Mouse (Mus musculus) stomach, embryonic 16.5 days (tissue): ENCODE results near the gene Adh7. TPM values are rescaled to one million over a fixed set of nuclear protein-coding genes. Genes with fewer than 3 reads are reported as not detected.

Source experiments
- ATAC-seq: fragments of 200-750 bp; cut with Nextera tagmentation; 2 replicates; pipeline ENCODE4 v1.8.0; 2017; ENCODE audit warnings: moderate number of reproducible peaks, moderate TSS enrichment; ENCODE audit not compliant: insufficient read depth, low FRiP score
- H3K27ac ChIP-seq: fragments of 300-500 bp; sonication (generic); 2 replicates; pipeline ENCODE4 v1.5.1; 2014; ENCODE audit warnings: low read length
- H3K27me3 ChIP-seq: fragments of 300-500 bp; sonication (generic); 2 replicates; pipeline ENCODE4 v1.6.1; 2014; ENCODE audit warnings: low read length, control low read depth, mixed read lengths; ENCODE audit not compliant: control insufficient read depth, insufficient read depth
- H3K36me3 ChIP-seq: fragments of 300-500 bp; sonication (generic); 2 replicates; pipeline ENCODE4 v1.6.1; 2014; ENCODE audit warnings: low read length; ENCODE audit not compliant: control insufficient read depth, insufficient read depth
- H3K4me1 ChIP-seq: fragments of 300-500 bp; sonication (generic); 2 replicates; pipeline ENCODE4 v1.6.1; 2014; ENCODE audit warnings: low read length, control low read depth, mixed read lengths; ENCODE audit not compliant: control insufficient read depth, insufficient read depth
- H3K4me2 ChIP-seq: fragments of 300-500 bp; sonication (generic); 2 replicates; pipeline ENCODE4 v1.6.1; 2014; ENCODE audit warnings: low read depth, low read length, mixed read lengths
- H3K4me3 ChIP-seq: fragments of 300-500 bp; sonication (generic); replicated peaks from 2 replicates; pipeline ENCODE4 v1.5.1; 2014; ENCODE audit warnings: mild to moderate bottlenecking, low read length
- H3K9ac ChIP-seq: fragments of 300-500 bp; sonication (generic); 2 replicates; pipeline ENCODE4 v1.6.1; 2014; ENCODE audit warnings: low read length
- H3K9me3 ChIP-seq: fragments of 300-500 bp; sonication (generic); replicated peaks from 2 replicates; pipeline ENCODE4 v1.6.1; 2016; ENCODE audit warnings: low read length, control low read depth; ENCODE audit not compliant: control insufficient read depth
- WGBS: fragments of 180-500 bp; shearing (Covaris S2); extraction: QIAGEN DNeasy Blood & Tissue Kit; methylation state at CpG from one replicate; pipeline ENCODE4 v1.1.7; 2014; 5-methylcytosine and 5-hydroxymethylcytosine counted together
- polyA plus RNA-seq: library from polyadenylated mRNA; unstranded; fragments of >200 nt; fragmentation: Nextera tagmentation; extraction: Ambion mirVana; gene quantifications from 2 replicates; pipeline ENCODE4 v1.2.1, GENCODE M21; 2015

The Adh7 gene
- polyA plus RNA-seq, 1 experiment from 2014 or later = 0.79 TPM

DNA sequence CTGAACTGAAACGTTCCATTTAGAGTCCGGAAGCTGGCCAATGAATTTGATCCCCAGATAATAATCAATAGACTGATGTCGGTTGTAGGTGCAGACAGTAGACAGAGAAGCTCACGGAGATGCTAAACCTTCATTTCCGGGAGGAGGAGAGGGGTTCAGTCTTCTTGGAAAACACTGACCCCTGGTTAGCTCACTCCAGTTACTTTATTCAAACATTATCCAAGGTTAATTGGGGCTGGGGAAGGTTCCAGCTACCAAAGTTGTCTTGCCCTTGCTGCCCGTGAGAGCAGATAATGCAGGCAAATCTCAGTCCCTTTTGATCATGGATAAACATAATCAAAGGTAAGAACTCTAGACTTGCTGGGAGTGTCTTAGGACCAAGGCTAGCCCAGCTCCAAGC is 33.6 kb downstream of the Adh7 start:
- ATAC-seq = no peak
- Histone ChIP-seq H3K9me3 (no peaks in the 10 kb centered on the region), H3K4me1 (no peaks in the 10 kb centered on the region), H3K36me3 (no peaks in the 10 kb centered on the region), H3K9ac (no peak overlapping the region), H3K27me3 (no peaks in the 10 kb centered on the region), H3K27ac (no peak overlapping the region), H3K4me2 (no peak overlapping the region), H3K4me3 (no peak overlapping the region)
- WGBS = 77% methylated on average over 6 of the region's 6 CpGs

- ATAC-seq = no peak
Observed at GRCm38 (mm10) chr3:138254205-138254604, 36.6 kb downstream of the Adh7 start.

DNA sequence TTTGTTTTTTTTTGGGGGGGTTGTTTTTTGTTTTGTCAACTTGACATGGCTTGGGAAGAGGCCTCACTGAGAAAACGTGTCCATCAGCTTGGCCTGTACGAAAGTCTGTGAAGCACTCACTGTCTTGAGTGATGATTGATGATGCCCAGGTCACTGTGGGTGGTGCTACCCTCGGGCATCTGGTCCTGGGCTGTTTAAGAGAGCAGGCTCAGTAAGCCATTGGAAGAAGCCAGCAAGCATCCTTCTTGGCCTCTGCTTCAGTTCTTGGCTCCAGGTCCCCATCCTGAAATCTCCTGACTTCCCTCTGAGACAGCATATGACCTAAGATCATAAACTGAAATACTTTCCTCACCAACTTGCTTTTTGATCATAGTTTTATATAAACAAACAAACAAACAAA is 37.8 kb downstream of the Adh7 start:
- H3K9ac ChIP-seq = no peak overlapping the region
- H3K27me3 ChIP-seq = no peaks in the 10 kb centered on the region
- WGBS = 43% methylated on average over 3 of the region's 3 CpGs
- H3K4me3 ChIP-seq = no peak overlapping the region
- ATAC-seq = no peak
- H3K36me3 ChIP-seq = no peaks in the 10 kb centered on the region
- H3K27ac ChIP-seq = no peak overlapping the region
- no peaks in the 10 kb centered on the region for H3K9me3 ChIP-seq
- H3K4me2 ChIP-seq = no peak overlapping the region
- 0 out of 2 replicates have a peak, but pooled peaks cover 4% of the 10 kb centered on the region for H3K4me1 ChIP-seq

More at GRCm38 (mm10) chr3:138254205-138254604, 36.6 kb downstream of the Adh7 start:
- no peak overlapping the region for H3K4me2 ChIP-seq
- 0 out of 2 replicates have a peak, but pooled peaks cover 4% of the 10 kb centered on the region for H3K4me1 ChIP-seq
- no peak overlapping the region for H3K9ac ChIP-seq
- 50% methylated on average over 5 of the region's 5 CpGs for WGBS
- no peak overlapping the region for H3K27ac ChIP-seq
- no peaks in the 10 kb centered on the region for H3K36me3 ChIP-seq
- H3K27me3 ChIP-seq = no peaks in the 10 kb centered on the region
- H3K4me3 ChIP-seq = no peak overlapping the region
- no peaks in the 10 kb centered on the region for H3K9me3 ChIP-seq

- Histone ChIP-seq H3K27me3 (no peaks in the 10 kb centered on the region), H3K4me2 (no peak overlapping the region), H3K4me3 (no peak overlapping the region), H3K27ac (no peak overlapping the region), H3K9ac (no peak overlapping the region), H3K9me3 (no peaks in the 10 kb centered on the region), H3K4me1 (0 out of 2 replicates have a peak, but pooled peaks cover 4% of the 10 kb centered on the region), H3K36me3 (no peaks in the 10 kb centered on the region)
- 53% methylated on average over 9 of the region's 9 CpGs for WGBS
- peak; percentile 44; the same call in 1 of the 2 replicates for ATAC-seq
Observed at GRCm38 (mm10) chr3:138255780-138256550, 38.4 kb downstream of the Adh7 start.

DNA sequence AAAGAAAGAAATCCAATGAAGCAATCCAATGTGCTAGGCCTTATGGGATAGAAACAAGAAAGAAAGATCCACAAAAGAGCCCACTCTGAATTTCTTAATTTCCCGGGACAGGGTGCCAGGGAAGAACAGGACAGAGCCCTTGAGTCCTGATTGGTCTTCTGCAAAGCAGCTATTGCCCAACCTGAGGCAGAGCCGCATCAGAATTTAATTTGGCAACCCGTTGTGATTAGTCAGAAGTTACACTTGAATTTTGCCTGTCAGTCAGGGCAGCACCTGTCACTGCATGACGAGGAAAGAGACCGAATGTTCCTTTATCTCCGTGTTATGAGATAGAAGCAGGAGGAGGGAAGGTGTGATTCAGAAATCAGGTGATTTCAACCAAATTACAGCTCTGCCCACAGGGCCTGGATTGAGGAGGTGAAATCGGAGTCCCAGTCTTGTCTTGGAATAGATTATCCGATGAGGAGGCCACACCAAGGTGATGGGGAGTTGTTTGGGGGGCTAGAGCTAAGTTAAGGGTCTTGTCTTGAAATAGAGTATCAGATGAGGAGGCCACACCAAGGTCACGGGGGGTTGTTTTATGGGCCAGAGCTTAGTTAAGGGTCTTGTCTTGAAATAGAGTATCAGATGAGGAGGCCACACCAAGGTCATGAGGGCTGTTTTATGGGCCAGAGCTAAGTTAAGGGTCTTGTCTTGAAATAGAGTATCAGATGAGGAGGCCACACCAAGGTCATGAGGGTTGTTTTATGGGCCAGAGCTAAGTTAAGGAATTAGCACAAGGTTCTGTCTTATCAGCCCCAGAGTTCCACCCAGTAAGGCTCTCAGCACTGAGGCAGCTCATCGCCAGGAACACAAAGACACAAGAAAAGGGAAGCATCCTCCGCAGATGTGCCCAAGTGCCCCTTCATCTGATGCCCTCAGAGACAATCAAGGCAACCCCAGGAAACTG is 43.4 kb downstream of the Adh7 start, which contains the start of gene Adh1:
TSS of gene Adh1 (plus strand) at position 271 of the 949 bp plus-strand sequence.
- Histone ChIP-seq H3K9me3 (no peaks in the 10 kb centered on the region), H3K27me3 (no peaks in the 10 kb centered on the region), H3K4me2 (no peak within 1 kb of the TSS), H3K4me3 (no peak within 1 kb of the TSS), H3K9ac (no peak within 1 kb of the TSS), H3K27ac (no peak within 1 kb of the TSS), H3K36me3 (no peaks in the 10 kb centered on the region), H3K4me1 (0 out of 2 replicates have a peak, but pooled peaks cover 8% of the 10 kb centered on the region)
- no peak for ATAC-seq
- WGBS = 89% methylated on average over 11 of the region's 11 CpGs

DNA sequence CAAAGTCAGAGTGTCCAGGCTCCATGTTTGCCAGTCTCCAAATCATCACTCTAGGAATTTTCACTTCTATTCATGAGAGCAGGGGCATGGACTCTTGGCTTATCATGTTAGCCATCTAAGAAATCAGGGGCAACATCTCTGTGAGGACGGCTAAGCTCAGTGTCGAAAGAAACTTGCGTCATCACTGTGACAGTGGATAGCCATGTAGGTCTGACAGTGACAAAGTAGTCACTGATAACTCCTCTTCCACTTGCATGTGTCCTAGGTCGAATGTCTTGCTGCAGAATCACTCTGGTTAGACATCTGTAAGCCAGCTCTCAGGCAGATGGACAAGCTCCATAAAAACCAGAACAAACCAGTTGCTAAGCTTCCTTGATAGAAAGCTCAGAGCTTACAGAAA is 45.0 kb downstream of the Adh7 start:
- no peak overlapping the region for H3K4me3 ChIP-seq
- WGBS = 36% methylated on average over 4 of the region's 4 CpGs
- no peak overlapping the region for H3K9ac ChIP-seq
- no peak overlapping the region for H3K4me2 ChIP-seq
- ATAC-seq = no peak
- no peaks in the 10 kb centered on the region for H3K36me3 ChIP-seq
- no peak overlapping the region for H3K27ac ChIP-seq
- no peaks in the 10 kb centered on the region for H3K9me3 ChIP-seq
- H3K4me1 ChIP-seq = 0 out of 2 replicates have a peak, but pooled peaks cover 4% of the 10 kb centered on the region
- no peaks in the 10 kb centered on the region for H3K27me3 ChIP-seq

DNA sequence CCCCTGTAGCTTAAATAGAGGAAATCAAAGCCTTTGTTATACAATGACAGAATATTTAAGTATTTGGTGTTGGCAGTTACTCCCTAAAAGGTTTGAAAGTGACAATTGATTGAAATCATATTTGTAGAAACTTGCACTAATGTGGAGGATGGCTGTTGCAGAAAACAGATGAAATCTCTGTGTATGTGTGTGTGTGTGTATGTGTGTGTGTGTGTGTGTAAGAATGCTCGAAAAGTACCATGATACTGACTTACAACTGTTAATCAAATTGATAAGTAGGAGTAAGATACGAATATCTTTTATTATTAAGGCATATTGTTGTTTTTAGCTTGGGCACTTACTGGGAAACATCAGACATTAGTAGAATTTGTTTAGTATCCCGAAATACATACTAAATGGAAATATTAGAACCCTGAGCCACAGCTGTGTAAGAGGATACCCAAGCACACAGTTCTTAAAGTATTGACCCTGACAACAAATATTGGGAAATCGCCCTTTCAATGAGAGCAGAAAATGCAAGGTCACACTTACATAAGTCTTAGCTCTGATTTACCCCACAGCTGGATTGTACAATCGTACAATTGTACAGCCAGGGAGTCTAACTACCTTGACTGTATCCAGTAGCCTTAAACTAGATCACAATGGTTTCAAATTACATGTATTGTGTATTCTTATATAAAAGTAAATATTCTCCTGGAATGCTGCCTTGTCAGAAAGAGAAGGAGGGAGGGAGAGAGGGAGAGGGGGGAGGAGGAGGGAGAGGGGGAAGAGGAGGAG is 45.8 kb downstream of the Adh7 start:
- H3K9me3 ChIP-seq = no peaks in the 10 kb centered on the region
- H3K27me3 ChIP-seq = no peaks in the 10 kb centered on the region
- H3K36me3 ChIP-seq = no peaks in the 10 kb centered on the region
- H3K27ac ChIP-seq = no peak overlapping the region
- H3K4me1 ChIP-seq = 0 out of 2 replicates have a peak, but pooled peaks cover 4% of the 10 kb centered on the region
- 57% methylated on average over 5 of the region's 5 CpGs for WGBS
- no peak overlapping the region for H3K4me3 ChIP-seq
- H3K9ac ChIP-seq = no peak overlapping the region
- H3K4me2 ChIP-seq = no peak overlapping the region
- no peak for ATAC-seq

GRCm38 (mm10) chr3:138264648-138265047 is 47.1 kb downstream of the Adh7 start:
- Histone ChIP-seq H3K9ac (no peak overlapping the region), H3K9me3 (no peaks in the 10 kb centered on the region), H3K36me3 (no peaks in the 10 kb centered on the region), H3K4me1 (0 out of 2 replicates have a peak, but pooled peaks cover 4% of the 10 kb centered on the region), H3K27me3 (no peaks in the 10 kb centered on the region), H3K27ac (no peak overlapping the region), H3K4me3 (no peak overlapping the region), H3K4me2 (no peak overlapping the region)
- no peak for ATAC-seq
- WGBS = 64% methylated on average over 3 of the region's 3 CpGs
